Mouse (Mus musculus) heart, embryonic 13.5 days (tissue): Measurements from ENCODE around the gene Trio. TPM values are rescaled to one million over a fixed set of nuclear protein-coding genes. Genes with fewer than 3 reads are reported as not detected.

Source experiments
- ATAC-seq: fragments of 200-750 bp; cut with Nextera tagmentation; 2 replicates; pipeline ENCODE4 v1.8.0; 2017; ENCODE audit warnings: moderate TSS enrichment; ENCODE audit not compliant: insufficient number of reproducible peaks, low FRiP score, low TSS enrichment; ENCODE audit errors: extremely low read depth
- H3K27ac ChIP-seq: fragments of 300-500 bp; sonication (generic); replicated peaks from 2 replicates; pipeline ENCODE4 v1.5.1; 2015; ENCODE audit warnings: moderate library complexity, mild to moderate bottlenecking, inconsistent platforms
- H3K27me3 ChIP-seq: fragments of 300-500 bp; sonication (generic); replicated peaks from 2 replicates; pipeline ENCODE4 v1.6.1; 2015; ENCODE audit warnings: mild to moderate bottlenecking, inconsistent platforms
- H3K36me3 ChIP-seq: fragments of 300-500 bp; sonication (generic); 2 replicates; pipeline ENCODE4 v1.6.1; 2015; ENCODE audit warnings: mild to moderate bottlenecking, inconsistent platforms
- H3K4me1 ChIP-seq: fragments of 300-500 bp; sonication (generic); 2 replicates; pipeline ENCODE4 v1.6.1; 2015; ENCODE audit warnings: inconsistent platforms
- H3K4me2 ChIP-seq: fragments of 300-500 bp; sonication (generic); 2 replicates; pipeline ENCODE4 v1.6.1; 2015; ENCODE audit warnings: inconsistent platforms, mild to moderate bottlenecking, moderate library complexity
- H3K4me3 ChIP-seq: fragments of 300-500 bp; sonication (generic); 2 replicates; pipeline ENCODE4 v1.5.1; 2015; ENCODE audit warnings: moderate library complexity, mild to moderate bottlenecking, inconsistent platforms
- H3K9ac ChIP-seq: fragments of 300-500 bp; sonication (generic); 2 replicates; pipeline ENCODE4 v1.6.1; 2015; ENCODE audit warnings: inconsistent platforms, mild to moderate bottlenecking, moderate library complexity
- H3K9me3 ChIP-seq: fragments of 300-500 bp; sonication (generic); 2 replicates; pipeline ENCODE4 v1.6.1; 2016; ENCODE audit warnings: inconsistent platforms
- whole genome bisulfite sequencing: fragments of 180-500 bp; shearing (Covaris S2); methylation state at CpG from one replicate; pipeline ENCODE4 v1.1.7; 2015; ENCODE audit warnings: mixed read lengths; 5-methylcytosine and 5-hydroxymethylcytosine counted together
- polyA plus RNA-seq: library from polyadenylated mRNA; unstranded; fragments of >200 nt; fragmentation: Nextera tagmentation; extraction: Ambion mirVana; gene quantifications from 2 replicates; pipeline ENCODE4 v1.2.1, GENCODE M21; 2015

The Trio gene
- polyA plus RNA-seq, 1 experiment from 2014 or later = 17.5 TPM

DNA sequence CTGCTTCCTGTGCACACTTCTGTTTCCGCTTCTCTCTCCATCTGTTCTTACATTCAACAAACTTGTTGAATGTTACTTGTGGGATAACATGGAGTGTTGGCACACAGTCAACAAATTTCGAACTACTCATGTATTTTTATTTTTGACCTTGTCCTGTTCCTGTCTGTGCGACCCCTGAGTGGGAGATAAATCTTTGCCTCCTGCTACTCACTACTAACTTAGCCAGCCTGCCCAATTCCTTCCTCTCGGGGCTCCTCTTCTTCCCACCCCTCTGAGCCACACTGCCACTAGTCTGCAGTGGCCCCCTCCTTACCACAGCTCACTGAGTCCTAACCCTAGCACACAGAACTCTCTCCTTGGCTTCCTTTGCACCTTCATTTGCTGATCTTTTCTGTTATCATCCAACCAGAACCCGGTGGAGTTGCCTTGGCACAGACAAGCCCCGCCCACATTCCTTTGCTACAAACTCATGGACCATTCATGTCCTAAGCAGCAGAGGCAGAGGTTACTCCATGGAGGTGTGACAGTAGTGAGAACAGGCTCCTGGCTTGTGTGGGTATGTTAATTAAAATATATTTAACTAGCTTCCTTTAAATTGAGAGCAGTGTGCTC lies 126.7 kb downstream of the Trio start:
- no peak overlapping the region for H3K9ac ChIP-seq
- peak overlapping the region; percentile 81 for H3K27ac ChIP-seq
- H3K4me2 ChIP-seq = peak overlapping the region; percentile 37
- H3K4me3 ChIP-seq = no peak overlapping the region
- H3K36me3 ChIP-seq = peaks cover 76% of the 10 kb centered on the region
- peak; percentile 75; the same call in 1 of the 2 replicates for ATAC-seq
- H3K4me1 ChIP-seq = peaks cover 37% of the 10 kb centered on the region
- H3K27me3 ChIP-seq = no peaks in the 10 kb centered on the region
- 33% methylated on average over 6 of the region's 6 CpGs for WGBS
- no peaks in the 10 kb centered on the region for H3K9me3 ChIP-seq

- Histone ChIP-seq H3K36me3 (peaks cover 84% of the 10 kb centered on the region), H3K27me3 (no peaks in the 10 kb centered on the region), H3K4me2 (no peak overlapping the region), H3K4me1 (peaks cover 28% of the 10 kb centered on the region), H3K27ac (no peak overlapping the region), H3K4me3 (no peak overlapping the region), H3K9ac (no peak overlapping the region), H3K9me3 (no peaks in the 10 kb centered on the region)
- WGBS = 83% methylated on average over 12 of the region's 12 CpGs
- no peak for ATAC-seq
Measured at GRCm38 (mm10) chr15:27894112-27894511, 131.5 kb downstream of the Trio start.

DNA sequence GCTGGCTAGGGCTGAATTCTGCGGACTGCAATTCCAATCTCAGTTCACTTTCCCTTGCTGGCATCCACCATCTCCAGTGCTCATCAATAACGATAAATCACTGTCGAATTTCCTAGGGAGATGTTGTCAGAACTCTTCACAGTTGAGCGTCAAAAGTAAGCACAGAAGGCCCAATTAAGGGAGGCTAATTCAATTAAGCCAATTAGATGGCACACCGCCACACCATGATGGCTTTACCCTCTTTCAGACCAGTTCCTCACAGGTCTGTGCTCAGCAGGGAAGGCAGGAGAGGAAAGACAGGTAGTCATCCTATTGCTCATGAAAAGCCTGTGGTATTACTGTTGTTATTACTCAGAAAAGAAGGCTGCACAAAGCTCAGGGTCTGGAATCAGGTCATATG lies 133.6 kb downstream of the Trio start:
- H3K4me3 ChIP-seq = no peak overlapping the region
- H3K36me3 ChIP-seq = peaks cover 88% of the 10 kb centered on the region
- no peak overlapping the region for H3K27ac ChIP-seq
- WGBS = 83% methylated on average over 5 of the region's 5 CpGs
- H3K27me3 ChIP-seq = no peaks in the 10 kb centered on the region
- no peak overlapping the region for H3K9ac ChIP-seq
- peaks cover 26% of the 10 kb centered on the region for H3K4me1 ChIP-seq
- H3K4me2 ChIP-seq = no peak overlapping the region
- H3K9me3 ChIP-seq = no peaks in the 10 kb centered on the region
- no peak for ATAC-seq

- no peak for ATAC-seq
- H3K9ac ChIP-seq = no peak overlapping the region
- H3K27ac ChIP-seq = no peak overlapping the region
- no peaks in the 10 kb centered on the region for H3K27me3 ChIP-seq
- H3K36me3 ChIP-seq = peaks cover 90% of the 10 kb centered on the region
- peaks cover 38% of the 10 kb centered on the region for H3K4me1 ChIP-seq
- no peak overlapping the region for H3K4me2 ChIP-seq
- 84% methylated on average over 5 of the region's 5 CpGs for WGBS
- H3K4me3 ChIP-seq = no peak overlapping the region
- H3K9me3 ChIP-seq = no peaks in the 10 kb centered on the region
Measured at GRCm38 (mm10) chr15:27890666-27891065, 135.0 kb downstream of the Trio start.

DNA sequence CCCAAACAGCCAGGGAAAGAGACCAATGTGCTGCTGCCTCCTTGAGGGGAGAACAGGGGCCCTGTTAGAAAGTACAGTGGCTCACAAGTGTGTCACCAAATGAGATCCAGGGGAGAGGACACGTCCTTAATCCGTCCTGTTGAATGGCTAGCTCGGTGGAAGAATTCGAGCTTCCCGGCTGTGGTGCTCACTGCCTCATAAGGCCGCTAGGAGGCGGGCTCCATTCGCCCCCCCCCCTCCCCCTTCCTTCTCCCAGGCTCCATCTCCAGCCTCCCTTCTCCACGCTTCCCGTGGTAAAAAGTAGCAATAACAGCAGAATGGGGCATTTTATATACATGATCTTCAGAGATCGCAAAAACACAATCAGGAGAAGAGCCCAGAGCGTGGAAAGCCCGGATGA lies 137.5 kb downstream of the Trio start:
- H3K4me2 ChIP-seq = no peak overlapping the region
- no peaks in the 10 kb centered on the region for H3K9me3 ChIP-seq
- H3K9ac ChIP-seq = no peak overlapping the region
- 0 out of 2 replicates have a peak overlapping the region, but pooled peaks have one; percentile 43 for H3K27ac ChIP-seq
- H3K27me3 ChIP-seq = no peaks in the 10 kb centered on the region
- no peak for ATAC-seq
- 57% methylated on average over 13 of the region's 13 CpGs for WGBS
- H3K36me3 ChIP-seq = peaks cover 78% of the 10 kb centered on the region
- H3K4me3 ChIP-seq = no peak overlapping the region
- peaks cover 48% of the 10 kb centered on the region for H3K4me1 ChIP-seq

GRCm38 (mm10) chr15:27886992-27887391 lies 138.7 kb downstream of the Trio start:
- no peak overlapping the region for H3K4me2 ChIP-seq
- H3K27me3 ChIP-seq = no peaks in the 10 kb centered on the region
- H3K4me1 ChIP-seq = peaks cover 43% of the 10 kb centered on the region
- H3K27ac ChIP-seq = peak overlapping the region; percentile 43
- 69% methylated on average over 6 of the region's 6 CpGs for WGBS
- no peak for ATAC-seq
- H3K4me3 ChIP-seq = no peak overlapping the region
- peaks cover 80% of the 10 kb centered on the region for H3K36me3 ChIP-seq
- no peak overlapping the region for H3K9ac ChIP-seq
- H3K9me3 ChIP-seq = no peaks in the 10 kb centered on the region

DNA sequence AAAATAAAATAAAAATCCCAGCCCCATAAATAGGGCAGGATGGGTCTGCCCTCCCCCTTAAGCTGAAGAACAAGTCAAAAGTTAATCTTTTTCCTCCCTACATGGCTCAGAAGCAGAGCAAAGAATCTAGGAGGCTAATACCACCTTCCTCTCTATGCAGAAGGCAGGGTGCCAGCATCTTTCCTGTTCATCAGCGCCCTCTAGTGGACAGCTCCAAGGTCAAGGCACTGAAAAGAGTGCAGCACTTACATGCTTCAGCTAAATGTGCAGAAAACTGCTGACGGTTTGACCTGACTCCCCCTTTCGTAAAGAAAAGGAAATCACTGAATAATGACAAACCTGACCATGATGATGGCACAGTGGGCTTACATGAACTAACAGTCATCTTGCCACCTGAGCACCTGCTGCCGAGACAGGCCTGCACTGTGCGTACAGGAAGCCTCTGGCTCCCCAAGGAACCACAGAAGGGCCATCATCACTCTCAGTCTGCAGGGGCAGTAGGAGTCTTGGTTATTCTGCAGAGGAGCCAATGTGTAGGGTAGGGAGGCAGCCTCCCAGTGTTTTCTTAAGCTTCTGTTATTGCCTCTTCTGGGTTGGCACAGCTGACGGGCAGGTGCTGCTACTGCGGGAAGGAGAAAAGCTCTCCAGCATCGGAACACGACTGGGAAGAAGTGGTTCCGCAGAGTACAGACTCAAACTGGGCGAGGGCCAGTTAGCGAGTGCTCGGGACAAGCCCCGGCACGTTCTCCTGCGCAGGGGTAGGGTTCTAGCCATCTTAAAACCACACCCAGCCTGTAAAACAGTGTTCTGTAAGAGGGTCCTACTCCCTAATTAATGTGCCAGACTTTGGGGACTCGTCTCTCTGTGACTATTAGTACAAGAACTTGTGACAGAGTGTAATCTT lies 141.0 kb downstream of the Trio start:
- 69% methylated on average over 17 of the region's 17 CpGs for WGBS
- Histone ChIP-seq H3K4me1 (peaks cover 62% of the 10 kb centered on the region), H3K4me3 (no peak overlapping the region), H3K27ac (no peak overlapping the region), H3K4me2 (no peak overlapping the region), H3K27me3 (no peaks in the 10 kb centered on the region), H3K9me3 (no peaks in the 10 kb centered on the region), H3K9ac (no peak overlapping the region), H3K36me3 (peaks cover 75% of the 10 kb centered on the region)
- no peak for ATAC-seq

DNA sequence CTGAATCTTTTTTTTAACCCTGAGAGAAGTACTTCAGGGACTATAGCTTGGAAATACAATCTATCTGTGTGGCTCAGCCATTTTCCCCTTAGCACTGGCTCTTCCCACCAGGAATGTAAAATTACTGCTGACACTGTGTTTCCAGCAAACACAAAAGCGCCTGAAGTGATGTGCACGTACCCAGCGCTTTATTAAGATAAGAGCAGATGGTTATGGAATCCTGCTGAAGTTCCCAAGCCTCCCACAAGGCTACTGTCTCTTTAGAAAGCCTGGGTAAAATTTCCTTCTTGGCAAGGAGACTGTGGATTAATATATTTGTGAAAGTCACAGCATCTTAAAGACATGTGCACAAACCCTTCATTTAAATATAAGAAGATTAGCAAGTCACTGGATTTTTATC lies 141.8 kb downstream of the Trio start:
- no peak for ATAC-seq
- no peak overlapping the region for H3K9ac ChIP-seq
- no peak overlapping the region for H3K4me3 ChIP-seq
- no peak overlapping the region for H3K4me2 ChIP-seq
- no peaks in the 10 kb centered on the region for H3K9me3 ChIP-seq
- H3K36me3 ChIP-seq = peaks cover 72% of the 10 kb centered on the region
- peaks cover 68% of the 10 kb centered on the region for H3K4me1 ChIP-seq
- WGBS = 54% methylated on average over 3 of the region's 3 CpGs
- H3K27me3 ChIP-seq = no peaks in the 10 kb centered on the region
- H3K27ac ChIP-seq = no peak overlapping the region; the same call in 1 of the 2 replicates

- peaks cover 68% of the 10 kb centered on the region for H3K36me3 ChIP-seq
- no peaks in the 10 kb centered on the region for H3K27me3 ChIP-seq
- H3K4me2 ChIP-seq = no peak overlapping the region
- H3K9me3 ChIP-seq = no peaks in the 10 kb centered on the region
- H3K27ac ChIP-seq = no peak overlapping the region
- peaks cover 70% of the 10 kb centered on the region for H3K4me1 ChIP-seq
- no peak overlapping the region for H3K9ac ChIP-seq
- 88% methylated on average over 14 of the region's 14 CpGs for WGBS
- H3K4me3 ChIP-seq = no peak overlapping the region
- ATAC-seq = no peak
Measured at GRCm38 (mm10) chr15:27882898-27883297, 142.8 kb downstream of the Trio start.

GRCm38 (mm10) chr15:27877831-27878230 lies 147.8 kb downstream of the Trio start:
- no peaks in the 10 kb centered on the region for H3K27me3 ChIP-seq
- no peak overlapping the region for H3K4me2 ChIP-seq
- no peak overlapping the region for H3K4me3 ChIP-seq
- H3K4me1 ChIP-seq = peaks cover 59% of the 10 kb centered on the region
- no peaks in the 10 kb centered on the region for H3K9me3 ChIP-seq
- ATAC-seq = no peak
- 73% methylated on average over 7 of the region's 7 CpGs for WGBS
- H3K36me3 ChIP-seq = peaks cover 61% of the 10 kb centered on the region
- no peak overlapping the region for H3K9ac ChIP-seq
- no peak overlapping the region for H3K27ac ChIP-seq

- Histone ChIP-seq H3K4me3 (no peak overlapping the region), H3K9me3 (no peaks in the 10 kb centered on the region), H3K9ac (no peak overlapping the region), H3K4me2 (no peak overlapping the region), H3K36me3 (peaks cover 57% of the 10 kb centered on the region), H3K27ac (peak overlapping the region; percentile 54), H3K4me1 (peaks cover 62% of the 10 kb centered on the region), H3K27me3 (no peaks in the 10 kb centered on the region)
- ATAC-seq = no peak
- WGBS = 51% methylated on average over 10 of the region's 10 CpGs
Measured at GRCm38 (mm10) chr15:27876327-27876726, 149.3 kb downstream of the Trio start.
